Mouse (Mus musculus) intestine, embryonic 15.5 days (tissue): ENCODE measurements at regions not wholly inside any gene's neighbourhood (a gene's known extent, or its start where the extent isn't known, plus 50 kb on each side); places are given as distances from the start of the nearest gene placed in this dataset.

Source experiments
- ATAC-seq: fragments of 200-750 bp; cut with Nextera tagmentation; 2 replicates; pipeline ENCODE4 v1.8.0; 2017; ENCODE audit warnings: moderate TSS enrichment, moderate library complexity
- H3K27ac ChIP-seq: fragments of 300-500 bp; sonication (generic); 2 replicates; pipeline ENCODE4 v1.5.1; 2015; ENCODE audit warnings: mild to moderate bottlenecking, inconsistent platforms
- H3K27me3 ChIP-seq: fragments of 300-500 bp; sonication (generic); replicated peaks from 2 replicates; pipeline ENCODE4 v1.6.1; 2015; ENCODE audit warnings: inconsistent platforms
- H3K36me3 ChIP-seq: fragments of 300-500 bp; sonication (generic); 2 replicates; pipeline ENCODE4 v1.6.1; 2015; ENCODE audit warnings: inconsistent platforms
- H3K4me1 ChIP-seq: fragments of 300-500 bp; sonication (generic); replicated peaks from 2 replicates; pipeline ENCODE4 v1.6.1; 2015; ENCODE audit warnings: inconsistent platforms
- H3K4me2 ChIP-seq: fragments of 300-500 bp; sonication (generic); replicated peaks from 2 replicates; pipeline ENCODE4 v1.6.1; 2015; ENCODE audit warnings: mild to moderate bottlenecking, inconsistent platforms
- H3K4me3 ChIP-seq: fragments of 300-500 bp; sonication (generic); replicated peaks from 2 replicates; pipeline ENCODE4 v1.5.1; 2015; ENCODE audit warnings: inconsistent platforms
- H3K9ac ChIP-seq: fragments of 300-500 bp; sonication (generic); 2 replicates; pipeline ENCODE4 v1.6.1; 2015; ENCODE audit warnings: inconsistent platforms
- H3K9me3 ChIP-seq: fragments of 300-500 bp; sonication (generic); 2 replicates; pipeline ENCODE4 v1.6.1; 2016; ENCODE audit warnings: inconsistent platforms
- WGBS: fragments of 180-500 bp; shearing (Covaris S2); methylation state at CpG from one replicate; pipeline ENCODE4 v1.1.7; 2015; 5-methylcytosine and 5-hydroxymethylcytosine counted together

DNA sequence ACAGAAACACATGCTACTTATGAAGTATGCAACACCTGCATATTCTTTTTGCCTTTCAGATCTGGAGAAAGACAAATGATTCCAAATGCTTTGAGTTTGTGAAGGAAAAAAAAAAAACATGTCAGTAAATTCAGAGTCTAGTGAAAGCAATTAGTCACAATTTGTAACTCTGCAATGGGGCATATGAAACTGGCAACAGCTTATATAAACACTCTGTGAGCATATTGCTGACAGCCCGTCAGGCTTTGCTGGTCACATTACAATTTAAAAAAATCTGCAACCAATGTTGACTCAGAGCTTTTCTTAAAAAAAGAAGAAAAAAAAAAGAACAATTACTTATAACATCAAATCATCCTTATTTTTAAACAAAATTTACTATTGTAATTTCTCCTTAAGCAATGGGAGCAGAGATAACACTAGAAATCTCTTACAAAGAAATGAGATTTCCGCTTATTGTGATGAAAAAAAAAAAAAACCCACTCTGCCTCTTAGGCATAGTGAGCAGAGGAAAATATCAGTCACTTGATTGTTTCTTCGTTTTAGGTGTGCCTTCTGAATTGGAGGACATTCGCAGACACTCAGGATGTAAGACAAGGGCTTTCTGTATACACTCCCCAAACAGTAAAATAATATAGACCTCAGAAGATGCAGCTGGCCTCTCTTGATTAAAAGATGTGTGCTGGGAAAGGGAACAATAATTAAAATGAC is 115.1 kb upstream of the Asb5 start:
- H3K27me3 ChIP-seq = no peaks in the 10 kb centered on the region
- no peaks in the 10 kb centered on the region for H3K36me3 ChIP-seq
- WGBS = 61% methylated on average over 4 of the region's 4 CpGs
- no peak overlapping the region for H3K9ac ChIP-seq
- no peak overlapping the region for H3K27ac ChIP-seq
- H3K4me1 ChIP-seq = no peaks in the 10 kb centered on the region
- H3K4me3 ChIP-seq = no peak overlapping the region
- no peaks in the 10 kb centered on the region for H3K9me3 ChIP-seq
- no peak overlapping the region for H3K4me2 ChIP-seq
- no peak for ATAC-seq

DNA sequence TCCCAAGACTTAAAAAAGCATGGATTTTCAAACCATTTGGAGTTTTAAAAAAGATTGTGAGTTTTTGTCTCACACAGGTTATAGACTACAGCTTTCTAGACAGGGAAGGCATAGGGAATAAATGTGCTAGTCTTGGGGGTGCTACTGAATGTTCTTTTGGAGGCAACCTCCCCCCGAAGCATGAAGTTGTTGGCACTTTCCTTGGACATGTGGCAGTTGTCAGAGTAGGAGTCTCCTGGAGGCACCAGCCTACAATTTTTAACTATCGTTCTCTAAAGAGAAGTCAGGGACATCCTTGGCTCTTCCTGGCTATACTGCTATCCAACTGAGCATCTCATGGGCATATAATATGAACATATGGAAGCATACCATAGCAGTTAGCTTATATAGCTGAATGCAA is 112.7 kb upstream of the Asb5 start:
- no peak overlapping the region for H3K9ac ChIP-seq
- H3K4me3 ChIP-seq = no peak overlapping the region
- no peak for ATAC-seq
- H3K36me3 ChIP-seq = no peaks in the 10 kb centered on the region
- H3K27ac ChIP-seq = no peak overlapping the region
- H3K27me3 ChIP-seq = no peaks in the 10 kb centered on the region
- no peaks in the 10 kb centered on the region for H3K4me1 ChIP-seq
- no peaks in the 10 kb centered on the region for H3K9me3 ChIP-seq
- WGBS = 87% methylated on average over 2 of the region's 2 CpGs
- no peak overlapping the region for H3K4me2 ChIP-seq

DNA sequence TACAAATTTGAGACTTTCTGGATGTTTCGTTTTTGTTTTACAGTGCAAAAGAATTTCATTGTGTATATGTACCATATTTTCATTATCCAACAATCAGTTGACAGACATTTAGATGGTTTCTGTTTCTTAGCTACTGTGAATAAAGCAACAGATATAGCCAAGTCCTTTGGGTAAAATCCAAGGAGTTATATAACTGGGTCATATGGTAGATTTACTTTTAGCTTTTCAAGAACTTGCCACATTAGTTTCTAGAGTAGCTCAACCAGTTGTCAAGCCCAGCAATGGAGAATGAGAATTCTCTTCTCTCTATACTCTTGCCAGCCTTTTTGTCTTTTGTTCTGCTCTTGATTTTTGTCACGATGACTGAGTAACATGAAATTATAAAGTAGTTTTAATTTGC is 111.3 kb upstream of the Asb5 start:
- no peak overlapping the region for H3K9ac ChIP-seq
- H3K27me3 ChIP-seq = no peaks in the 10 kb centered on the region
- H3K36me3 ChIP-seq = no peaks in the 10 kb centered on the region
- H3K27ac ChIP-seq = no peak overlapping the region
- no peak for ATAC-seq
- H3K9me3 ChIP-seq = no peaks in the 10 kb centered on the region
- no peaks in the 10 kb centered on the region for H3K4me1 ChIP-seq
- WGBS = 93% methylated on average over 2 of the region's 2 CpGs
- no peak overlapping the region for H3K4me2 ChIP-seq
- H3K4me3 ChIP-seq = no peak overlapping the region

- H3K9ac ChIP-seq = no peak overlapping the region
- WGBS = 79% methylated on average over 6 of the region's 6 CpGs
- H3K4me3 ChIP-seq = no peak overlapping the region
- H3K9me3 ChIP-seq = no peaks in the 10 kb centered on the region
- H3K4me1 ChIP-seq = no peaks in the 10 kb centered on the region
- no peaks in the 10 kb centered on the region for H3K36me3 ChIP-seq
- H3K27ac ChIP-seq = no peak overlapping the region
- no peak overlapping the region for H3K4me2 ChIP-seq
- no peaks in the 10 kb centered on the region for H3K27me3 ChIP-seq
- no peak for ATAC-seq
Measured at GRCm38 (mm10) chr8:54420339-54421098, 108.9 kb upstream of the Asb5 start.

DNA sequence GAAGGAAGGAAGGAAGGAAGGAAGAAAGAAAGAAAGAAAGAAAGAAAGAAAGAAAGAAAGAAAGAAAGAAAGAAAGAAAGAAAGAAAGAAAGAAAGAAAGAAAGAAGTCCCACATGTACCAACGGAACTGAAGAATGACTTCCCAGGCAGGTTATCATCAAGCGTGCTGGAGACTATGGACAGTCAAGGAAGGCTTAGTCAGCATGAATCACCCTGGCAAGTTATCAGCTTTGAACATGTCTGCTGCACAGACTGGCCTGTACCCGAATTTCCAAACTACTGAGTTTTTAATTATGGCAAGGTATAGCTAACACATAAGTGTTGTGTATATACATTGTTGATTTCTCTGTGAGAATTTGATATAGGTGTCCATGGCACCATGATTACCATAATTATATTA is 104.3 kb upstream of the Asb5 start:
- no peak overlapping the region for H3K4me3 ChIP-seq
- no peaks in the 10 kb centered on the region for H3K9me3 ChIP-seq
- H3K36me3 ChIP-seq = no peaks in the 10 kb centered on the region
- 77% methylated on average over 3 of the region's 3 CpGs for WGBS
- no peak overlapping the region for H3K27ac ChIP-seq
- no peak overlapping the region for H3K4me2 ChIP-seq
- H3K27me3 ChIP-seq = no peaks in the 10 kb centered on the region
- ATAC-seq = no peak
- no peaks in the 10 kb centered on the region for H3K4me1 ChIP-seq
- no peak overlapping the region for H3K9ac ChIP-seq

- Histone ChIP-seq H3K27me3 (no peaks in the 10 kb centered on the region), H3K27ac (no peak overlapping the region), H3K9ac (no peak overlapping the region), H3K36me3 (no peaks in the 10 kb centered on the region), H3K4me2 (no peak overlapping the region), H3K9me3 (no peaks in the 10 kb centered on the region), H3K4me1 (no peaks in the 10 kb centered on the region), H3K4me3 (no peak overlapping the region)
- WGBS = 84% methylated on average over 5 of the region's 5 CpGs
- ATAC-seq = no peak
Measured at GRCm38 (mm10) chr8:54435694-54436093, 93.7 kb upstream of the Asb5 start.

GRCm38 (mm10) chr8:54441143-54441542 is 88.2 kb upstream of the Asb5 start:
- H3K27ac ChIP-seq = no peak overlapping the region
- 73% methylated on average over 3 of the region's 3 CpGs for WGBS
- no peak overlapping the region for H3K4me2 ChIP-seq
- ATAC-seq = no peak
- no peak overlapping the region for H3K9ac ChIP-seq
- H3K4me1 ChIP-seq = no peaks in the 10 kb centered on the region
- no peaks in the 10 kb centered on the region for H3K27me3 ChIP-seq
- no peak overlapping the region for H3K4me3 ChIP-seq
- no peaks in the 10 kb centered on the region for H3K9me3 ChIP-seq
- H3K36me3 ChIP-seq = no peaks in the 10 kb centered on the region

DNA sequence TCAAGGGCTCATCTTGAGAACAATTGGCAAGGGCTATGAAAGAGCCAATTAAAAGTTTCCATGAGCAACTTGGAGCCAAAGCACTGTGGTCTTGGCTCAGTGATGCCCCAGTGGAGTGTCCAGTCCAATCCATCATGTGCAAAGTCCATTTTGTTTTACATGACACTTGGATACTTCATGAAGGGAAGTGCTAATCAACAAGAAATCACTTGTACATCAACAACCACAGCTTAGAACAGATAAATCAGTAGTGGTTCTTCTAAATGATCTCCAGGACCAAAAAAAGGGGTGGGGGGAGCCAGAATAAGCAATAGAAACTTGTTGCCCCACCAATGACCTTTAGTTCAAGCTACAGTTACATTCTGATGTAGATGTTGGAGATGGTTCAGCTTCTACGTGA is 87.0 kb upstream of the Asb5 start:
- H3K9ac ChIP-seq = no peak overlapping the region
- H3K27me3 ChIP-seq = no peaks in the 10 kb centered on the region
- ATAC-seq = no peak
- 79% methylated on average over 1 of the region's 1 CpGs for WGBS
- H3K4me2 ChIP-seq = no peak overlapping the region
- H3K4me3 ChIP-seq = no peak overlapping the region
- H3K36me3 ChIP-seq = no peaks in the 10 kb centered on the region
- no peaks in the 10 kb centered on the region for H3K4me1 ChIP-seq
- no peak overlapping the region for H3K27ac ChIP-seq
- no peaks in the 10 kb centered on the region for H3K9me3 ChIP-seq

GRCm38 (mm10) chr8:54446370-54446769 is 83.0 kb upstream of the Asb5 start:
- Histone ChIP-seq H3K9ac (no peak overlapping the region), H3K4me3 (no peak overlapping the region), H3K36me3 (no peaks in the 10 kb centered on the region), H3K4me1 (no peaks in the 10 kb centered on the region), H3K27me3 (no peaks in the 10 kb centered on the region), H3K9me3 (no peaks in the 10 kb centered on the region), H3K4me2 (no peak overlapping the region), H3K27ac (no peak overlapping the region)
- 43% methylated on average over 5 of the region's 5 CpGs for WGBS
- ATAC-seq = no peak

DNA sequence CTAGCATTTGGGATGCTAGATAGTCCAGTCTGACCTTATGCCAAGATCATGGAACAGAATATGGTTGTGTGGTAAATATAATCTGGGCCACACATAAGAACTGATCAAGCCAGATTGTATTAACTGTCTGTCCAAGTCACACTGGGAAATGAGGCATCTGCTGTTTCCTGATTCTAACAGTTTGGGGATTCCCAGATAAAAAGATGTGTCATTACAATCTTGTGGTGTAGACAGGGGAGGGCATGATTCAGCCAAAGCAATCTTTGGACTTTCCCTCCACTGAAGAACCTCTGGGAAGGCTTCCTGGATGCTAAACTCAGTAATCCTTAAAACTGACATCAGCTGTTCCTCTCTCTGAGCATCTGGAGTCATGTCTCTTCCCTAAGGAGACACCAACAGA is 79.6 kb upstream of the Asb5 start:
- Histone ChIP-seq H3K27ac (no peak overlapping the region), H3K36me3 (no peaks in the 10 kb centered on the region), H3K4me1 (no peaks in the 10 kb centered on the region), H3K9me3 (no peaks in the 10 kb centered on the region), H3K9ac (no peak overlapping the region), H3K4me3 (no peak overlapping the region), H3K27me3 (no peaks in the 10 kb centered on the region), H3K4me2 (no peak overlapping the region)
- ATAC-seq = no peak

DNA sequence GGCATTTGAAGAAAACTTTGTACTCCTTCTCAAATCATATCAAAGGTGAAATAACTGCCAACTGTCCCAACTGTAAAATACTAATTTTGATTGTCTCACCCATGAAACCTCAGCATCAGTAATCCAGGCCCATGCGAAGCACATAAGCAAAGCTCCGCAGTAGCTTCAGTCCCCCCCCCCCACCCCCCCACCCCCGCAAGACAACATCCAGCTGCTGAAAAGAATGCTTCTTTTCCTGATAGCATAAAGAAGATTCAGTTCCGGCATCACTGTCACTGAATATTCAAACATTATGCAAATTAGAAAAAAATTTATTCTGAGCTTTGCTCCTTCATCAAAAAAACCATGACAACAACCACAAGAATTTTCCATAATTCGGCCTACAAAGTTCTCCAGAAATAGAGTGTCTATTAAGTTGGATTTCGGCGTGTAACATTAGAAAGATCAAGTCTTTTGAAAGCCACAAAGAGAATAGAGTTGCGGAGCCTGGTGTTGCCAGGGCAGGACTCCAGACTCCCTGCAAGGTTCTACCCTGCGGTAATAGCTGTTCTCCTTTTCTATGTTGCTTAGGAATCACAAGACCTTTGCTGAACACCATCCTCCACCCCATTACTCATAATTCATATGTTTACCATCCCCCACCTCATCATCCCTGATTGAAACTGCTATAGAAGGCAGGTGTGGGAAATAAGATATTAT is 77.9 kb upstream of the Asb5 start:
- H3K9me3 ChIP-seq = no peaks in the 10 kb centered on the region
- no peak overlapping the region for H3K27ac ChIP-seq
- no peak overlapping the region for H3K9ac ChIP-seq
- no peak overlapping the region for H3K4me3 ChIP-seq
- no peaks in the 10 kb centered on the region for H3K27me3 ChIP-seq
- no peak overlapping the region for H3K4me2 ChIP-seq
- no peaks in the 10 kb centered on the region for H3K4me1 ChIP-seq
- ATAC-seq = no peak
- H3K36me3 ChIP-seq = no peaks in the 10 kb centered on the region
- 78% methylated on average over 9 of the region's 9 CpGs for WGBS

DNA sequence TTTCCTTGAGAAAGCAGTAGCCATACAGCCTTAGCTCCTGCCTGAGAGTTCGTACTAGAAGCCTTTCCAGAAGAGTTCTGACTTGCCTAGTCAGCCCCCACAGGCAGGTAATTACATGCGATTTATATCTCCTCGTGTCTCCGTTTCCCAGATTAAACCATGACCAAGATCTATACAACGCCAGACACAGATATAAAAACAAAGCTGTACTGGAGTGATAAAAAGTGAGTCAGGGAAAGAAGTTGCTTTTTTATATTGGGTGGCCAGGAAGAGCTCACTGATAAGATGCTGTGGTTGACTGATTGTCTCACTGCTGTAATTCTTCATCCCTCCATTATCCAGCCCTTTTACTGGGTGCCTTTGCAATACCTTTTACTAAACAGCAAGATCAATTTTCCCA is 64.4 kb upstream of the Asb5 start:
- 33% methylated on average over 5 of the region's 5 CpGs for WGBS
- H3K9ac ChIP-seq = no peak overlapping the region
- no peaks in the 10 kb centered on the region for H3K9me3 ChIP-seq
- no peak overlapping the region for H3K27ac ChIP-seq
- no peak overlapping the region for H3K4me3 ChIP-seq
- H3K27me3 ChIP-seq = no peaks in the 10 kb centered on the region
- H3K36me3 ChIP-seq = no peaks in the 10 kb centered on the region
- no peak overlapping the region for H3K4me2 ChIP-seq
- ATAC-seq = no peak
- no peaks in the 10 kb centered on the region for H3K4me1 ChIP-seq
